Mouse (Mus musculus): ENCODE results near the gene Pam16. TPM values are rescaled to one million over a fixed set of nuclear protein-coding genes. Genes with fewer than 3 reads are reported as not detected.
"Not testable (repeated sequence)": the region's sequence is repeated elsewhere in the genome, so short reads cannot be mapped to it uniquely, and the experiment has no call there.

Gene Pam16
- polyA plus RNA-seq, 1 experiment from 2014 or later, result 75.3 TPM

GRCm38 (mm10) chr16:4584438-4584837 lies 40.4 kb downstream of the Pam16 start:
- peaks cover 13% of the 10 kb centered on the region for H3K4me1 ChIP-seq (ENCODE audit: control insufficient read depth, insufficient read depth, low read length)
- H3K9me3 ChIP-seq (replicated peaks; ENCODE audit: control insufficient read depth, low read length), result no peaks in the 10 kb centered on the region
- no peak overlapping the region for H3K9ac ChIP-seq (ENCODE audit: low read length)
- H3K27me3 ChIP-seq (ENCODE audit: control insufficient read depth, insufficient read depth, low read length), result no peaks in the 10 kb centered on the region
- H3K4me3 ChIP-seq (replicated peaks; ENCODE audit: low read length), result no peak overlapping the region
- no peaks in the 10 kb centered on the region for H3K36me3 ChIP-seq (ENCODE audit: control insufficient read depth, insufficient read depth, low read length)
- no peak overlapping the region for H3K4me2 ChIP-seq (ENCODE audit: low read depth, low read length)
- ATAC-seq (ENCODE audit: insufficient read depth, low FRiP score), result no peak
- 78% methylated on average over 5 of the region's 5 CpGs for whole genome bisulfite sequencing
- no peak overlapping the region for H3K27ac ChIP-seq (ENCODE audit: low read length)

- H3K4me2 ChIP-seq (ENCODE audit: low read depth, low read length), result no peak overlapping the region
- no peak overlapping the region for H3K27ac ChIP-seq (ENCODE audit: low read length)
- H3K4me1 ChIP-seq (ENCODE audit: control insufficient read depth, insufficient read depth, low read length), result peaks cover 13% of the 10 kb centered on the region
- H3K9ac ChIP-seq (ENCODE audit: low read length), result no peak overlapping the region
- WGBS, result 80% methylated on average over 3 of the region's 3 CpGs
- H3K4me3 ChIP-seq (replicated peaks; ENCODE audit: low read length), result no peak overlapping the region
- no peaks in the 10 kb centered on the region for H3K27me3 ChIP-seq (ENCODE audit: control insufficient read depth, insufficient read depth, low read length)
- H3K36me3 ChIP-seq (ENCODE audit: control insufficient read depth, insufficient read depth, low read length), result no peaks in the 10 kb centered on the region
- no peaks in the 10 kb centered on the region for H3K9me3 ChIP-seq (replicated peaks; ENCODE audit: control insufficient read depth, low read length)
- ATAC-seq (ENCODE audit: insufficient read depth, low FRiP score), result no peak
Measured at GRCm38 (mm10) chr16:4583807-4584206, 41.0 kb downstream of the Pam16 start.

- H3K4me2 ChIP-seq (ENCODE audit: low read depth, low read length); ATAC-seq (ENCODE audit: insufficient read depth, low FRiP score); H3K36me3 ChIP-seq (ENCODE audit: control insufficient read depth, insufficient read depth, low read length); H3K9me3 ChIP-seq (replicated peaks; ENCODE audit: control insufficient read depth, low read length); H3K27me3 ChIP-seq (ENCODE audit: control insufficient read depth, insufficient read depth, low read length); H3K4me3 ChIP-seq (replicated peaks; ENCODE audit: low read length); H3K9ac ChIP-seq (ENCODE audit: low read length); H3K27ac ChIP-seq (ENCODE audit: low read length); H3K4me1 ChIP-seq (ENCODE audit: control insufficient read depth, insufficient read depth, low read length): not testable (repeated sequence)
- 83% methylated on average over 3 of the region's 4 CpGs for WGBS
Measured at GRCm38 (mm10) chr16:4581179-4581578, 43.6 kb downstream of the Pam16 start.

GRCm38 (mm10) chr16:4578630-4579029 lies 46.2 kb downstream of the Pam16 start:
- no peak overlapping the region for H3K27ac ChIP-seq (ENCODE audit: low read length)
- no peak overlapping the region for H3K4me2 ChIP-seq (ENCODE audit: low read depth, low read length)
- no peaks in the 10 kb centered on the region for H3K9me3 ChIP-seq (replicated peaks; ENCODE audit: control insufficient read depth, low read length)
- H3K9ac ChIP-seq (ENCODE audit: low read length), result no peak overlapping the region
- H3K4me3 ChIP-seq (replicated peaks; ENCODE audit: low read length), result no peak overlapping the region
- whole genome bisulfite sequencing, result 56% methylated on average over 7 of the region's 7 CpGs
- H3K36me3 ChIP-seq (ENCODE audit: control insufficient read depth, insufficient read depth, low read length), result no peaks in the 10 kb centered on the region
- no peaks in the 10 kb centered on the region for H3K27me3 ChIP-seq (ENCODE audit: control insufficient read depth, insufficient read depth, low read length)
- no peak for ATAC-seq (ENCODE audit: insufficient read depth, low FRiP score)
- no peaks in the 10 kb centered on the region for H3K4me1 ChIP-seq (ENCODE audit: control insufficient read depth, insufficient read depth, low read length)

- Histone ChIP-seq H3K36me3 (ENCODE audit: control insufficient read depth, insufficient read depth, low read length) (no peaks in the 10 kb centered on the region), H3K9ac (ENCODE audit: low read length) (no peak overlapping the region), H3K27me3 (ENCODE audit: control insufficient read depth, insufficient read depth, low read length) (no peaks in the 10 kb centered on the region), H3K4me2 (ENCODE audit: low read depth, low read length) (no peak overlapping the region), H3K4me1 (ENCODE audit: control insufficient read depth, insufficient read depth, low read length) (no peaks in the 10 kb centered on the region), H3K27ac (ENCODE audit: low read length) (no peak overlapping the region), H3K9me3 (replicated peaks; ENCODE audit: control insufficient read depth, low read length) (no peaks in the 10 kb centered on the region), H3K4me3 (replicated peaks; ENCODE audit: low read length) (no peak overlapping the region)
- ATAC-seq (ENCODE audit: insufficient read depth, low FRiP score), result no peak
- 43% methylated on average over 2 of the region's 2 CpGs for WGBS
Measured at GRCm38 (mm10) chr16:4576873-4577272, 47.9 kb downstream of the Pam16 start.

- no peaks in the 10 kb centered on the region for H3K36me3 ChIP-seq (ENCODE audit: control insufficient read depth, insufficient read depth, low read length)
- no peak overlapping the region for H3K4me2 ChIP-seq (ENCODE audit: low read depth, low read length)
- no peak overlapping the region for H3K4me3 ChIP-seq (replicated peaks; ENCODE audit: low read length)
- 0 out of 2 replicates have a peak, but pooled peaks cover 2% of the 10 kb centered on the region for H3K4me1 ChIP-seq (ENCODE audit: control insufficient read depth, insufficient read depth, low read length)
- H3K27ac ChIP-seq (ENCODE audit: low read length), result no peak overlapping the region
- no peaks in the 10 kb centered on the region for H3K9me3 ChIP-seq (replicated peaks; ENCODE audit: control insufficient read depth, low read length)
- H3K9ac ChIP-seq (ENCODE audit: low read length), result no peak overlapping the region
- WGBS, result 60% methylated on average over 2 of the region's 2 CpGs
- no peak for ATAC-seq (ENCODE audit: insufficient read depth, low FRiP score)
- H3K27me3 ChIP-seq (ENCODE audit: control insufficient read depth, insufficient read depth, low read length), result no peaks in the 10 kb centered on the region
Measured at GRCm38 (mm10) chr16:4576038-4576437, 48.8 kb downstream of the Pam16 start.

GRCm38 (mm10) chr16:4570737-4571136 lies 54.1 kb downstream of the Pam16 start:
- no peak for ATAC-seq (ENCODE audit: insufficient read depth, low FRiP score)
- no peak overlapping the region for H3K27ac ChIP-seq (ENCODE audit: low read length)
- no peak overlapping the region for H3K9ac ChIP-seq (ENCODE audit: low read length)
- H3K27me3 ChIP-seq (ENCODE audit: control insufficient read depth, insufficient read depth, low read length), result no peaks in the 10 kb centered on the region
- whole genome bisulfite sequencing, result 56% methylated on average over 4 of the region's 4 CpGs
- 0 out of 2 replicates have a peak, but pooled peaks cover 7% of the 10 kb centered on the region for H3K4me1 ChIP-seq (ENCODE audit: control insufficient read depth, insufficient read depth, low read length)
- no peak overlapping the region for H3K4me3 ChIP-seq (replicated peaks; ENCODE audit: low read length)
- H3K36me3 ChIP-seq (ENCODE audit: control insufficient read depth, insufficient read depth, low read length), result no peaks in the 10 kb centered on the region
- H3K4me2 ChIP-seq (ENCODE audit: low read depth, low read length), result no peak overlapping the region
- no peaks in the 10 kb centered on the region for H3K9me3 ChIP-seq (replicated peaks; ENCODE audit: control insufficient read depth, low read length)

- ATAC-seq (ENCODE audit: insufficient read depth, low FRiP score), result peak; percentile 64; the same call in 1 of the 2 replicates
- Histone ChIP-seq H3K27me3 (ENCODE audit: control insufficient read depth, insufficient read depth, low read length) (no peaks in the 10 kb centered on the region), H3K4me3 (replicated peaks; ENCODE audit: low read length) (no peak overlapping the region), H3K4me1 (ENCODE audit: control insufficient read depth, insufficient read depth, low read length) (0 out of 2 replicates have a peak, but pooled peaks cover 7% of the 10 kb centered on the region), H3K27ac (ENCODE audit: low read length) (no peak overlapping the region), H3K9me3 (replicated peaks; ENCODE audit: control insufficient read depth, low read length) (no peaks in the 10 kb centered on the region), H3K9ac (ENCODE audit: low read length) (no peak overlapping the region), H3K36me3 (ENCODE audit: control insufficient read depth, insufficient read depth, low read length) (no peaks in the 10 kb centered on the region), H3K4me2 (ENCODE audit: low read depth, low read length) (no peak overlapping the region)
- 22% methylated on average over 4 of the region's 4 CpGs for WGBS
Measured at GRCm38 (mm10) chr16:4567912-4568311, 56.9 kb downstream of the Pam16 start.

Measured in stomach, embryonic 16.5 days (tissue).